Mouse (Mus musculus): Measurements from ENCODE around the gene Msmp. TPM values are rescaled to one million over a fixed set of nuclear protein-coding genes. Genes with fewer than 3 reads are reported as not detected.
"Not testable (repeated sequence)": the region's sequence is repeated elsewhere in the genome, so short reads cannot be mapped to it uniquely, and the experiment has no call there.

The Msmp gene
- total RNA-seq (2022): under 1 TPM in 1 of 4 experiments, not detected in 3; 0.52 TPM

DNA sequence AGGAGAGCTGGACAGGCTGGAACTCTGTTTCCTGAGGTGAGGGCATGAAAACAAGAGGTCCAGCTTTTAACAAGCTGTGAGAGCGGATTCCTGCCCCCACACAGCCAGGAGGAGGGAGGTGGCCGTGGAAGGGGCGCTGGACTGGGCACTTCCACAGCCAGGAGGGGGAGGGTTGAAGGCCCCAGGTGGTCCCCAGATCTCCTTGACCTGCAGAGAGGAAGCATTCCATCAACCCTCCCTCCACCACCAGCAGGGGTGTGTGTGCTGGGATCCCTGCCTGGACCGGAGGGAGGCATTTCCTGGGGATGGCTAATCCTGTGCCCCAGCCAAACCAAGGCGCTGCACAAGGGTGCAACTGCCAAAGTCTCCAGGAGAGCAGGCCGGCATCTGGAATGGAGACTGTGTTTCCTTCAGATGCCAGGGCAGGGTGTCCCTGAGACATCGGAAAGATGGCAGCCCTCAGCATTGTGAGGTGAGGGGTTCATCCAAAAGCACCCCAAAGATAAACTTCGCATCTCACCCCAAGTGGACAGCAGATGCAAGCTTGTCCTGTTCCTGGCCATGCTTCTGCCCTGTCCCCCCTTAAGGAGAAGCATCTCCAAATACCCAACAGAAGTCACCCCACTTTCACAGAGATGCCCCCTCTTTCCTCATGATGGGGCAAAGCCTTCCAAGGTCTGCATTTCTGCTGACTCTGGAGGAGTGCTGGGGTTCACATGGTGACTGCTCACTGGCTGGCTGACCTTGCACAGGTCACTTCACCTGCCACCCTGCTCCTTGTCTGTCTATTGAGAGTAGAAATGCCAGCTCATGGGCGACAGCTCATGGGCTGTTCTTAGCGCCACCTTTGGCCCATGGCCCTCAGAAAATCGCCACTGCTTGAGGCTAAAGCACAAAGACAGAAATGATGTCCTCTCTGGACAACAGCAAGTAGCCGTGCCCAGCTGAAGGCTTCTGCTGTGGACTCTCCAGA is at the start of gene Msmp:
Gene Msmp, minus strand, starts transcription at position 51 of the 973 bp plus-strand sequence.
- no peak for DNase-seq (ENCODE audit: low spot score)

DNA sequence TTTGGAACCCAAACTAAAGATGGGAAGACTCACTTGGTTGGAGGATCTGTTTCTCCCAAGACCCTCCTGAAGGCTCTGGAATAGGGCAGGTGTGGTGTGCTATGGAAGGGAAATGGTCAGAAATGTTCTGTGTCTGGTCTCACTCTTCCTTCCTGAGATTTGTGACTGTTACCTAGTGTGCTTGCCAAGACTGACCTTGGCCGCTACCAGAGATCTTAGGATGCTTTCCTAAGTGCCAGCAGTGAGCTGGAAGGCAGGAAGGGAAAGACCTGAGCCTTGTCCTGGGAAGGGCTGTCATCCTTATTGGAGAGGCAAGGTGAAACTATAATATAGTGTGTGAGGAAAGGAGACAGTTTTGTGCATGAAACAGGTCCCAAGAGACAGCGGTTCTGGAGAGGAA is 49.4 kb upstream of the Msmp start:
- DNase-seq (ENCODE audit: low spot score): no peak

DNA sequence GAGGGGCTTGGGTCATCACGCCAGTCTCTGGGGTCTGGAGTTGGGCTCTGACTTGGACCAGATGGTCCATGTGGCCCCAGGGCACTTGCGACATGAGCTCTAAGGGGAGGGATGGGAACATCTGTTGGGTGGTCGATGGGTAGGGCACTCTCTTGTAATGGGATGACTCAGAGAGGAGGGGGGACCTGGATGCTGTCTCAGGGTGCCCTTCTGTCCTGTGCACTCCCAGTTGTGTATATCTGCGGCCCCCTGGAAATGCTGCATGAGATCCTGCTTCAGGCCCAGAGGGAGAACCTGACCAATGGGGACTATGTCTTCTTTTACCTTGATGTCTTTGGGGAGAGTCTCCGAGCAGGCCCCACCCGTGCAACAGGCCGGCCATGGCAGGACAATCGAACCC is 49.0 kb upstream of the Msmp start:
- no peak for DNase-seq (ENCODE audit: low spot score)

DNA sequence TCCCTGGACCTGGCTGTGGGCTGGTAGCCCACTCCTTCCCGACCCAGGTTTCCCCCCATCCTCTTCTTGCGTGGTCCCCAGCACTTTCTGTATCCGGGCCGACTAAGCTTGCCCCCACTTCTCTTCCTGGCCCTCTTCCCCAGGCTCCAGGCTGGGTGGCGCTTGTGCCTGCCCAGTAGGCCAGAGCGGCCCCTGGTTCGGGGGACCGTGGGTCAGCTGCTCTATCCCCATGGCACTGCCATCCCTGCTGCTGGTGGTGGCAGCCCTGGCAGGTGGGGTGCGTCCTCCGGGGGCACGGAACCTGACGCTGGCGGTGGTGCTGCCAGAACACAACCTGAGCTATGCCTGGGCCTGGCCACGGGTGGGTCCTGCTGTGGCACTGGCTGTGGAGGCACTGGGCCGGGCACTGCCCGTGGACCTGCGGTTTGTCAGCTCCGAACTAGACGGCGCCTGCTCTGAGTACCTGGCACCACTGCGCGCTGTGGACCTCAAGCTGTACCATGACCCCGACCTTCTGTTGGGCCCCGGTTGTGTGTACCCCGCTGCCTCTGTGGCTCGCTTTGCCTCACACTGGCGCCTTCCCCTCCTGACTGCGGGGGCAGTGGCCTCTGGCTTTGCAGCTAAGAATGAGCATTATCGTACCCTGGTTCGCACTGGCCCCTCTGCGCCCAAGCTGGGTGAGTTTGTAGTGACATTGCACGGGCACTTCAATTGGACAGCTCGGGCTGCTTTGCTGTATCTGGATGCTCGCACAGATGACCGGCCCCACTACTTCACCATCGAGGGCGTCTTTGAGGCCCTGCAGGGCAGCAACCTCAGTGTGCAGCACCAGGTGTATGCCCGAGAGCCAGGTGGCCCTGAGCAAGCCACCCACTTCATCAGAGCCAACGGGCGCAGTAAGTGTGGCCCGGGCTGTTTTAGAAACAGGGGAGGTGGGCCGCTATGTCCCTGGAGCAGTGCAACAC is 47.9 kb upstream of the Msmp start:
- no peak for DNase-seq (ENCODE audit: low spot score)

DNA sequence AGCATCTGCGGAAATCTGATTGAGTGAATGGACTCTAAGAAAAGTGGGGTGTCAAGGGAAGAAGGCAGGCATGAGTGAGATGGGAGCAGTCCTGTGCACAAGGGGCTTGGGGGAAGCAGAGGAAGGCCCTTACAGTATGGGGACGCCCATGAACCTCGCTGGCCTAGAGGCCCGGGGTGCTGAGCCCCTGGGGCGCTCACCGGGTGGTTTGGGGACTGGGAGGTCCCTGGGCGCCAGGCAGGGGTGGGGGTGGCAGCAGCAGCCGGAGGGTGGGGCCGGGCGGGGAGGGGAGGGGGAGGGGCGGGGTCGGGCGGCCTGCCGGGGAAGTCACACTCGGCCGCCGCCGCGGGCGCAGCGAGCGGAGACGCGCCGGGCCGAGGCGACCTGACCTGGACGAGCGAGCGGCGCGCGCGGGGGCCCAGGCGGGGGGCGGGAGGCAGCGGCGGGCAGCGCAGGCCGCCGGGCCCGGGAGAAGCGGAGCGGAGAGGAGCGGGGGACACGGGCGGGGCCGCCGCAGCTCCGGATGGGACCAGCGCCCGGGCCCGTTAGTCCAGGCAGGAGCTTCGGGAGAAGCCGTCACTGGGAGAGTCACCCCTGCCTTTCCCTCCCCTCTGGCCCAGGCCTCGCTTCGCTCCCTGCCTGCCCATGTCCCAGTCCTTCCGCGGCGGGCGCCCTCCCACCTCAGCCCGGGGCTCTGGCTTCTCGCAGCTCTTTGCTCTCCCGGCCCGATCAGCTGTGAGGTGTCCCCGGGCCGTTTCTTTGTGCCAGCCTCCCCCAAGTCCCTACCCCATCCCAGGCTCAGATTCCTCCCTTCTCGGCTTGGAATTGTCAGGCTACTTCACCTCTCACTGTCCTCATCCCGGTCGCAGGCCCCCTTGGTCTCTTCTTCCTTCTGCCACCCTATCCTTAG is 47.0 kb upstream of the Msmp start, which contains the start of gene Npr2:
Gene Npr2, plus strand, starts transcription at position 890 of the 910 bp plus-strand sequence.
- DNase-seq (ENCODE audit: low spot score): peak; percentile 24

DNA sequence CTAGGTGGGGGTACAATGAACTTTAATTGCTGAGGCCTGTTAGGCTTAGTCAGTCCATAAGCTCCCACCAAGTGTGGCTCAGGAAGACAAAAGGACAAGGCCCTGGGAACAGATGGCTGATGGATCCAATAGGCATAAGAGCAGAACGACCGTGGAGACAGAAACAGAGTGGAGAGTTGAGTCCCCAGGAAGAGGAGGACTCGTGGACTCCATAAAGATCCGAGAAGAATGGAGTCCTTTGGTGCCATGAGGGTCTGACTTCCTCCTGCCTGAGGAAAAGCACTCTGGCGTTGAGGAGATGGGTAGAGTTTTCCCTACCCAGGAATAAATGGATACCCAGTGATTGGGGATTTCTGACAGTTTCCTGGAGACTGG is 46.4 kb upstream of the Msmp start:
- DNase-seq (ENCODE audit: low spot score): no peak

DNA sequence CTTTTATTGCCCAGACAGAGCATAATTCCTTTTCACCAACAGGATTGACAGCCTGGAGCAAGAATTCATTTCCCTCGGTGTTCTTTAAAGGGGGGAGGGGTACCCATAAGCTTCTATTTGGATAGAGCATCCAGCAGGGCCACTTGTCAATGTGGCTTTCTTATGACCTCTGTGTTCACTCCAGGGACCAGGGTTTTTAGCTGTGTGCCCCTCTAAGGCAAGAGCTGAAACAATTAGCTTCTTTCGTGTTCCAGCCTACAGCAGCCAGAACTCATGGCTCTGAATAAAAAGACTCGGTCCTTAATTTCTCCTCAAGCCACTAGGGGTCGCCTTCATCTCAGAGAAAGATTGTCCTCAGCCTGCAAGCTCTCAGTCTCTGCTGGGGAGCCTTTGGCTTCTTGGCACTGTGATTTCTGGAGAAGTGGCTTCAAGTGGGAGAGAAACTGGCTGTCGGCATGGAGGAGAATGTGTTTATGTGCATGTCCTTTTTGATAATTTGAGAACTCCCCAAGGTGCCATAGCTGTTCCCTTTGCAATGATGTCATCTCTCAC is 45.8 kb upstream of the Msmp start:
- DNase-seq (ENCODE audit: low spot score): peak; percentile 88

DNA sequence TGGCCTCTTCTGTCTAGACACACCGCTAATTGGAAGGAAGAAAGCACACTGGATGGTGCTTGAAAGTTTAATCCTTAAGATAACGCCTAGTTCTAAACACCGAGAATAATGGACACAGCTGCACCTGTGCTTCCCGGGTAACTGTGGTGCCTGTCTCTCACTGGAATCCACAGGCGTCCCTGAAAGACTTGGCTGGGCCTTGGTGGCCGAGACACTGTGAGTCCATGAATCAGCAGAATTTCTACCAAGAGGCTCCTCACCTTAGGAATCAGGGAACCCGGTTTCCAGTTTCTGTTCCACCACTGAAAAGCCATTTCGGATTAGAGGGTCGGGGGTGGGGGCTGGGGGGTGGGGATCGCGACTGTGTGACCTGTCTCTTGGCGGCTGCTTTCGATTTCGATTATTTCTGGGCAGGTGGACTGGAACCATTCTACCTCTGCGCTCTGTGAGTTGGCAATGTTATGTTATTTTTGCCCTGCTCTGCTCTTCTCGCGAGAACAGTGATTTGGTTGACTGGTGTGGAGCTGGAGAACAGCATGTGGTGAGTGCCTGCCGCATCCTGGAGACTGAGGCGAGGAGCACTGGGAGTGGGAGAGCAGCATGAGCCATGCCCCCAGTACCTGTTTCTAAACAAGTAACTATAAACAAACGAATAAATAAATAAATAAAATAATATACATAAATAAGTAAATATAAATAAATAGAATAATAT is 45.0 kb upstream of the Msmp start:
- no peak for DNase-seq (ENCODE audit: low spot score)

DNA sequence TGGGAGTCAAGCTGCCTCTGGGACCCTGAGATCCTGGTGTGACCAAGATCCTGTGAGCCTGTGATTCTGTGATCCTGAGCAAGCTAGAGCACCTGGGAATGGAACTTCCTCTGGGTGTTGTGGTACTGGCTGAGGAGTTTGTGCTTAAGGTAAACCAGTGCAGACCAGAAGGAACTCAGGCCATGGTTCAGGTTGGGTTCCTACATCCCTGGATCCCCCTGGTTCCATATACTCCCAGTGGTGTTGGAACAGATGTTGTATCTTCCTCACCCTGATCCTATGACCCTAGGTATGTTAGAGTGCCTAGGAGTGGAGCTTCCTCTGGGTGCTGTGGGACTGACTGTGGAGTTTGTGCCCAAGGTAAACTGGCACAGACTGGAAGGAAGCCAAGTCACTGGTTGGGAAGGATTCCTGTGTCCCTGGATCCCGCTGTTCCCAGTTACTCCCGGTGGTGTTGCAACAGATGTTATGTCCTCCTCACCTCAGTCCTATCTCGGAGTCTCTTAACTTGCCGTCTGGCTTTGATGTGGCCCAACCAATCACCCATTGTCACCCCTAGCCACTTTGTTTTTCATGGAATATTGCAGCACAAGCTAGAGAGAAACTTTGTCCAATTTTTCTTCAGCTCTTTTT is 36.0 kb upstream of the Msmp start:
- no peak for DNase-seq (ENCODE audit: low spot score)

DNA sequence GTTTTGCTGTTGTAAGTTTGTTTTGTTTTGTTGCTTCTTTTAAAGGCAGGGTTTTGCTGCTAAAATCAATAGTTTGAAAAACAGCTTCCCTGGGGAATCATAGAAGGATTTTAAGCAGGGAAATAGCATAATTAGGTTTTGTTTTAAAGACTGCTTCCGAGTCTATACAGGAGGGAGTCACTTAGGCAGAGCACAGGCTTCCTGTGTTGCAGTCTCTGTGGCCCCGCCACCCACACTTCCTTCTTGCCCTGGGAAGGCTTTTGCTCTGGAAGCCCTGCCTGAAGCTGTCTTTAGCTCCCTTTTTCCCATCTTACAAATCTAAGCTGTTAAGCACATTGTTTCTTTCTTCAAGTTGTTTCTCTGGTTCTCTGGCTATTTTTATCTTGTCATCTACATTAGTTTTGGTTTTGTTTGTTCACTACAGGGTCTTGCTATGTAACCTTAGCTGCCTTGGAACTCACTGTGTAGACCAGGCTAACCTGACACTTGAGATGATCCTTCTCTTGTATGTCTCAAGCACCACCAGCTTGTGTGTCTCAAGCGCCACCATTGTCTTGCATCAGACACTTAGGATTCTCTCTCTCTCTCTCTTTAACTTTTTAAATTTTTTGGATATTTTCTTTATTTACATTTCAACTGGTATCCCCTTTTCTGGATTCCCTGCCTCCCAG is 28.9 kb upstream of the Msmp start:
- no peak for DNase-seq (ENCODE audit: low spot score)

DNA sequence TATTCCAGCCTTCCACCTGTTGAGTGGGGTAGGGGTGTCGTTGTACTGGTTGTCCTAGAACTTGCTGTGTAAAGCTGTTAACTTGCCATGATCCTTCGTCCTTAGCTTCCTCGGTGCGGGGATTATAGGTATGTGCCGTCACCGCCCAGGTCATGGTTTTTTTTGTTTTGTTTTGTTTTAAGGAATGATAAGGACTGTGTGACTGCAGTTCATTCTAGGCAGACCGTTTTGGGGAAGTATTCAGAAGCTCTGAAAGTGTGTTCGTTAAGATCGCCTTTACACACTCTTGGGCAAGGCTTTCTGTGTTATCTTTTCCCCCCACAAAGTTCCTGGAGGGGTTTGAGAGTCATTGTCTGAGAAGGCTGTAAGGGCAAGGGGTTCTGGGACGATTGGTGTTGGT is 28.2 kb upstream of the Msmp start:
- DNase-seq (ENCODE audit: low spot score): no peak

DNA sequence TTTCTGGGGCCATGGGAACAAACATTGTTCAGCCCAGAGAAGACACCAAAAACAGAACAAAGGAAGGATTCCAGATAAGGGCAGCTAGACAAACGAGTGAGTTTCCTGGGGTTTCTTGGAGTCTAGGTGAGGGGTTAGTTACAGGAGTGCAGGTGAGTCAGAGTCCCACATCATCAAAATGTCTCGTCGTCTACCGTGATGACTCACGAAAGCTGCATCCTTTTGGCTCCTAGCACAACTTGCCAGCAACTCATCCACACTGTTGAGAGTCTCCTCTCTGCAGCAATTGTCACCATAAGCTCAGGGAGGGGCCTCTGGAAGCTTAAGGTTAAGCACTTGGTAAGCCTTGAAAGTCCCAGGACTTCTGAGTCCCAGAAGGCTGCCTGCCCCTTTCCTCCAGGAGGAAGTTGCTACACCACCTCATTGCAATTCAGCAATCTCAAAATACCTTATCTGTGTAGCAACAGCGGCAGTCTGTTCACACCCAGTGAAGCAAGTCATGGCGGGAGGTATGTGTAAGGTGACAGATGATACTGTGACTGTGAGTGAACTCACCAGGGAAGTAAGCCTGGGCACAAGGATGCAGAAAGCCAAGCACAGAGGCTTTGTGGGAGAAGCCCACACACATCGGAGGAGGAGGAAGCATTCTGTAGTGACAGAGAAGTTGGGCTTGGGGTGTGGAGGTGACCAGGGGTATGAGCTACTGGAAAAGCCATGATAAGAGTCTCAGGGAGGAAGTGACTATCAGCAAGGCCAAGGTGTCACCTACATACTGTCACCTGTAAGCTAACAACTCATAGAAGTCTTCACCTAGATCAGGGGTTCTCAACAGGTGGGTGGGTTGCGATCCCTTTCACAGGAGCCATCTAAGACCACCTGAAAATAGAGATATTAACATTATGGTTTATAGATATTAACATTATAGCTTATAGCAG is 20.7 kb upstream of the Msmp start:
- no peak for DNase-seq (ENCODE audit: low spot score)

DNA sequence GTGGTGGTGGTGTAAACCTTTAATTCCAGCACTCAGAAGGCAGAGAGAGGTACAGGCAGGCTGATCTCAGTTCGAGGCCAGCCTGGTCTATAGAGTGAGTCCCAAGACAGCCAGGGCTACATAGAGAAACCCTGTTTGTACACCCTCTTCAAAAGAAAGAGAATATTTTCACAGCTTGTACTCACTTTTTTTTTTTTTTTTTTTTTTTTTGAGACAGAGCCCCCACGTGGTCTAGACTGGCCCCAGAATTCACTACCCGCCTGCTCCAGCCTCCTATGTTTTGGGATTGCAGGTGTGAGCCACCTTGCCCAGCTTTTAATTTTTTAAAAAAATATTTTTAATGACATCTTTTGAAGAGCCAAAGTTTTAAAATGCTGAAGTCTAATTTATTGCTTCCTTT is 19.8 kb upstream of the Msmp start:
- no peak for DNase-seq (ENCODE audit: low spot score)

DNA sequence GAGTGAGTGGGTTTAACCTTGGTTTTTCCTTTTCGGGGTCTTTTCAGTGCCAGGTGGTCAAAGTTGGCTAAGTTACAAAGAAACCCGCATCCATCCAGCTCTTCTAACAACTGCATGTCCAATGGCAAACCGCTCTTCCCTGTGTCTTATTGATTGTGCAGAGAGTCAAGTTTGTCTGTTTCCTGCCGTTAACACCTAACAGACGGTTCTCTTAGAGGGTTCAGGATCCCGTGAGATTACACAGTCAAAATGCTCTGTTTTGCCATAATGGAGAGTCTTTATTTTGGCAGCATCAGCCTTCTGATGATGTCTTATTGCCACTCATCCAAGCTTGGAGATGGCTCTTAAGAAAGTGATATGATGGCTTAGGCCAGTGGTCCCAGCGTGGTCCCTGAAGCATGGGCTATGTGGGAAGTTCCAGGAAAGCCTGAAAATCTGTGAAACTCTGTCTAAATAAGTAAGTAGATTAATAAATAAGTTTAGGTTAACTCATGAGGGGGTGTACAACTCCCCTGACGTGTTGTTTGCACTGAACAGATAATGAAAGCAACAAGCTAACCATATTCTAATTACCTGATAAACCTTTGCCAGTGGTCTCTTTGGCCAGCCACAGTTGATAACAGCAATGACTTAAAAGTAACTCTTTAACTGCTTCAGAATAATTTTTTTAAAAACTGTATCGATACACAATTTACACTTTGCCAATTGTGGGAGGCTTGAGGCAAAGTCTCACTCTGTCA is 16.1 kb upstream of the Msmp start:
- no peak for DNase-seq (ENCODE audit: low spot score)

DNA sequence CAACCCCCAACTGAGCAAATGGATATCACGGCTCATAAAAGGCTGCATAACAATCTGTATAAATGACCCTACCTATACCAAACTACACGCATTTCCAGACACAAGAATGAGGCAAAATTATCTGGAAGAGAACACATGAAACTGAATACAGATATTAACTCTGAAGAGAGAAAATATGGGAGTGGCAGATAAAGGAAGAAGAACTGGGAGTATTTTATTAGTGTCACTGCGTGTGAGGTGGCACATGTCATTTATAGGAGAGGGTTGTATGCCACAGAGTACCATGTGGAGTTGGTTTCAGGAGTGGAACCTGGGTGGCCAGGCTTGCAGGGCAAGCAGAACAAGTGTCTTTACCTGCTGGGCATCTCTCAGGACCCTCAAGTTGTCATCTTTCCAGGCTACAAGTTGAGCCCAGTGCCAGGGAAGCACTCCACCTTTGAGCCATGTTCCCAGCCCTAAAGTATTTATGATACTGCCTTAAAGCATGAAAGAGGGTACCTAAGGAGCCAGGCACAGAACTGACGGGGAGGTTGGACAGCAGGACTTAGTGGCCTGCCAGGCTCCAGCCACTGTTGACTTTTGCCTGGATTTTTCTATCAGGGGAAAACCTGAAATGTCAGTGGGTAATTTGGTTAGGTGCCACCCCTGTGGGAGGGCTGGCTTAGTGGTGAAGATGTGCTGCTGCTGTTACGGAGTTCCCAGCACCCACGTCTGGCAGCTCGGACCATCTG is 14.5 kb upstream of the Msmp start:
- DNase-seq (ENCODE audit: low spot score): no peak

DNA sequence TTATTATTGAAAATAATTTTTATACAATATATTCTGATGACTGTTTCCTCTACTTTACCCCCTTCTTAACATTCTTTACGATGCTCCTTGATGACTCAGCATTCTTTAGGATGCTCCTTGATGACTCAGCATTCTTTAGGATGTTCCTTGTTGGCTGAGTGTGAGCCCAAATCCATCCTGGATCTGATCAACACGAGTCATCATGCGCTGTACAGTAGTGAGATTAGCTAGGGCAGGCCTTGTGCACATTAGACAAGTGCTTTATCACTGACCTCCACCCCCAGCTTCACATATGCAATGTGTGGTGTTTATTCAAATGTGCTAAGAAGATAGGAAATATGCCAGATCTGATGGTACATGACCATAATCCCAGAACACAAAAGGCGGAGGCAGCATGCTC is 13.9 kb upstream of the Msmp start:
- no peak for DNase-seq (ENCODE audit: low spot score)

DNA sequence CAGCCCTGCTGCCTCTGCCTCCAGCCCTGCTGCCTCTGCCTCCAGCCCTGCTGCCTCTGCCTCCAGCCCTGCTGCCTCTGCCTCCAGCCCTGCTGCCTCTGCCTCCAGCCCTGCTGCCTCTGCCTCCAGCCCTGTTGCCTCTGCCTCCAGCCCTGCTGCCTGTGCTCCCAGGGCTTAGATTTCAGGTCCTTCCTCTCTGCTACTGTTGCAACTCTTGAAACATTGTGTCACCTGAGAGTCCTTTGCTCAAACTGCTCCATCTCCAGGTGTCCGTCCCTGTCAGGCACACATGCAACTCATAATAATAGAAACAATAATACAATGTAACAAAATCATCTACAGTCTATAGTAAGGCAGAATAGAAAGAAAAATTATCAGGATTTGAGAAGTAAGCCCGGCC is 12.3 kb upstream of the Msmp start:
- DNase-seq (ENCODE audit: low spot score): not testable (repeated sequence)
